In genomic region chr5:74688822-74689221, GRCm38 (mm10) we compare ENCODE assay signal across 27 mouse cellular contexts. TPM values are rescaled to one million over a fixed set of nuclear protein-coding genes. Genes with fewer than 3 reads are reported as not detected.
DNase-seq lines count a peak whose midpoint lies in the region; ATAC-seq and TF ChIP-seq lines count a peak whose summit lies in the region.
"Had no signal": no experiment of that assay in that cellular context is flagged by ENCODE, and none has a peak within 500 bp of the region (broad histone marks: within the 10 kb centered on the region; RNA-seq: fewer than 3 reads in every experiment).

No protein-coding gene starts in this region.

- no peaks in the 10 kb centered on the region for H3K36me3 ChIP-seq in embryonic facial prominence, embryonic 14.5 days (ENCODE audit: control insufficient read depth, insufficient read depth, low read length)
- H3K36me3 ChIP-seq in embryonic facial prominence, embryonic 10.5 days (replicated peaks): no peaks in the 10 kb centered on the region
- H3K36me3 ChIP-seq in lung, embryonic 14.5 days (ENCODE audit: insufficient read depth): no peaks in the 10 kb centered on the region
- H3K36me3 ChIP-seq in stomach, postnatal 0 days (ENCODE audit: control insufficient read depth, insufficient read depth, low read length): no peaks in the 10 kb centered on the region
- H3K36me3 ChIP-seq: embryonic facial prominence, embryonic 12.5 days; forebrain, embryonic 12.5 days; forebrain, embryonic 15.5 days; heart, embryonic 12.5 days; heart, embryonic 15.5 days had no signal

- no peak for TF ChIP-seq POLR2A in lung, adult 2 months (IDR thresholded peaks at IDR 0.05; ENCODE audit: borderline replicate concordance, extremely low read depth, low read depth, low read length)
- no peak for TF ChIP-seq POLR2A in cerebellum, adult 2 months (IDR thresholded peaks at IDR 0.05; ENCODE audit: borderline replicate concordance, insufficient read depth, low read length)

- H3K9ac ChIP-seq in embryonic facial prominence, embryonic 14.5 days (ENCODE audit: low read depth, low read length): no peak overlapping the region
- no peak overlapping the region for H3K9ac ChIP-seq in lung, embryonic 14.5 days
- H3K9ac ChIP-seq in stomach, postnatal 0 days (ENCODE audit: low read length): no peak overlapping the region
- H3K9ac ChIP-seq: embryonic facial prominence, embryonic 12.5 days; forebrain, embryonic 12.5 days; forebrain, embryonic 15.5 days; heart, embryonic 12.5 days; heart, embryonic 15.5 days; hindbrain, embryonic 14.5 days had no signal

- H3K27ac ChIP-seq in embryonic facial prominence, embryonic 14.5 days (replicated peaks; ENCODE audit: low read depth, low read length): no peak overlapping the region
- no peak overlapping the region for H3K27ac ChIP-seq in embryonic facial prominence, embryonic 10.5 days (replicated peaks)
- peak overlapping the region; percentile 75 for H3K27ac ChIP-seq in lung, embryonic 14.5 days (ENCODE audit: low read depth)
- peak overlapping the region; percentile 58 for H3K27ac ChIP-seq in brown adipose tissue, adult 24 weeks (replicated peaks; ENCODE audit: low read depth, low read length)
- H3K27ac ChIP-seq in stomach, postnatal 0 days (replicated peaks): no peak overlapping the region
- no peak overlapping the region for H3K27ac ChIP-seq in cerebellum, adult 2 months (ENCODE audit: insufficient read depth, low read length)
- H3K27ac ChIP-seq: embryonic facial prominence, embryonic 12.5 days; forebrain, embryonic 12.5 days; forebrain, embryonic 15.5 days; heart, embryonic 15.5 days; hindbrain, embryonic 14.5 days; hindbrain, postnatal 0 days had no signal

- H3K4me1 ChIP-seq in embryonic facial prominence, embryonic 14.5 days (ENCODE audit: control insufficient read depth, insufficient read depth, low read length): no peaks in the 10 kb centered on the region; the same call in 1 of the 2 replicates
- peaks cover 7% of the 10 kb centered on the region for H3K4me1 ChIP-seq in embryonic facial prominence, embryonic 10.5 days
- H3K4me1 ChIP-seq in lung, embryonic 14.5 days (ENCODE audit: insufficient read depth): peaks cover 19% of the 10 kb centered on the region; the same call in 1 of the 2 replicates
- H3K4me1 ChIP-seq in lung, adult 2 months (ENCODE audit: control insufficient read depth, insufficient read depth, low read length): 0 out of 2 replicates have a peak, but pooled peaks cover 3% of the 10 kb centered on the region
- H3K4me1 ChIP-seq in brown adipose tissue, adult 24 weeks (ENCODE audit: control insufficient read depth, insufficient read depth, insufficient read length, low read length): peaks cover 27% of the 10 kb centered on the region
- no peaks in the 10 kb centered on the region for H3K4me1 ChIP-seq in stomach, postnatal 0 days (replicated peaks; ENCODE audit: control insufficient read depth, insufficient read depth)
- no peaks in the 10 kb centered on the region for H3K4me1 ChIP-seq in cerebellum, adult 2 months (ENCODE audit: control insufficient read depth, insufficient read depth, low read length)
- H3K4me1 ChIP-seq: embryonic facial prominence, embryonic 12.5 days; forebrain, embryonic 12.5 days; forebrain, embryonic 15.5 days had no signal

- WGBS in embryonic facial prominence, embryonic 14.5 days: 63% methylated on average over 2 of the region's 2 CpGs
- 90% methylated on average over 2 of the region's 2 CpGs for WGBS in embryonic facial prominence, embryonic 10.5 days
- 26% methylated on average over 2 of the region's 2 CpGs for WGBS in lung, embryonic 14.5 days
- 65% methylated on average over 2 of the region's 2 CpGs for WGBS in lung, adult 2 months
- WGBS in stomach, postnatal 0 days: 45% methylated on average over 2 of the region's 2 CpGs
- 92% methylated on average over 2 of the region's 2 CpGs for WGBS in cerebellum, adult 2 months

- peak; percentile 35 for DNase-seq in embryonic facial prominence, embryonic 14.5 days (ENCODE audit: low spot score)
- DNase-seq in embryonic facial prominence, embryonic 10.5 days (ENCODE audit: low spot score): no peak
- DNase-seq in lung, embryonic 14.5 days: peak; percentile 95
- no peak for DNase-seq in lung, adult 2 months
- peak; percentile 29 for DNase-seq in stomach, postnatal 0 days (ENCODE audit: low spot score)
- no peak for DNase-seq in cerebellum, adult 2 months
- DNase-seq: adrenal gland, adult 8-10 months; adrenal gland, postnatal 25 days; cerebellum, adult 8-10 months; cerebellum, postnatal 10 days; cerebellum, postnatal 36 days; embryo, embryonic 11 days; gastrocnemius, postnatal 14 days; heart, adult 11 months; heart, postnatal 10 days; heart, postnatal 4 days had no signal

- TF ChIP-seq CTCF in lung, embryonic 14.5 days (IDR thresholded peaks at IDR 0.05; ENCODE audit: low read depth): no peak
- no peak for TF ChIP-seq CTCF in lung, adult 2 months (IDR thresholded peaks at IDR 0.05; ENCODE audit: insufficient read depth, low read length)
- TF ChIP-seq CTCF in stomach, postnatal 0 days (IDR thresholded peaks at IDR 0.05; ENCODE audit: low read depth): no peak
- TF ChIP-seq CTCF in cerebellum, adult 2 months (IDR thresholded peaks at IDR 0.05; ENCODE audit: borderline replicate concordance, insufficient read depth, low read depth, low read length): no peak

- TF ChIP-seq EP300 in stomach, postnatal 0 days (optimal IDR thresholded peaks at IDR 0.05): no peak

- no peaks in the 10 kb centered on the region for H3K9me3 ChIP-seq in embryonic facial prominence, embryonic 14.5 days (ENCODE audit: control insufficient read depth, low read length)
- no peaks in the 10 kb centered on the region for H3K9me3 ChIP-seq in embryonic facial prominence, embryonic 10.5 days
- no peaks in the 10 kb centered on the region for H3K9me3 ChIP-seq in lung, embryonic 14.5 days (ENCODE audit: low read depth, low read length)
- H3K9me3 ChIP-seq in stomach, postnatal 0 days (ENCODE audit: control insufficient read depth, low read length): no peaks in the 10 kb centered on the region
- H3K9me3 ChIP-seq: embryonic facial prominence, embryonic 12.5 days; forebrain, embryonic 12.5 days; forebrain, embryonic 15.5 days; heart, embryonic 12.5 days; heart, embryonic 15.5 days had no signal

- H3K4me2 ChIP-seq in embryonic facial prominence, embryonic 14.5 days (ENCODE audit: low read depth, low read length): no peak overlapping the region
- H3K4me2 ChIP-seq in lung, embryonic 14.5 days: no peak overlapping the region
- no peak overlapping the region for H3K4me2 ChIP-seq in stomach, postnatal 0 days (replicated peaks; ENCODE audit: low read depth)
- H3K4me2 ChIP-seq: embryonic facial prominence, embryonic 12.5 days; forebrain, embryonic 12.5 days; forebrain, embryonic 15.5 days; heart, embryonic 12.5 days; heart, embryonic 15.5 days; hindbrain, embryonic 14.5 days had no signal

- no peak overlapping the region for H3K4me3 ChIP-seq in embryonic facial prominence, embryonic 14.5 days (ENCODE audit: low read depth, low read length)
- H3K4me3 ChIP-seq in embryonic facial prominence, embryonic 10.5 days: no peak overlapping the region
- no peak overlapping the region for H3K4me3 ChIP-seq in lung, embryonic 14.5 days (ENCODE audit: low read depth, low read length)
- no peak overlapping the region for H3K4me3 ChIP-seq in lung, adult 2 months (replicated peaks; ENCODE audit: extremely low read depth, low read depth, low read length)
- no peak overlapping the region for H3K4me3 ChIP-seq in brown adipose tissue, adult 24 weeks (ENCODE audit: insufficient read depth, low read depth, low read length)
- no peak overlapping the region for H3K4me3 ChIP-seq in stomach, postnatal 0 days (ENCODE audit: low read depth, low read length)
- no peak overlapping the region for H3K4me3 ChIP-seq in cerebellum, adult 2 months (replicated peaks; ENCODE audit: insufficient read depth, low read depth, low read length)
- H3K4me3 ChIP-seq: embryonic facial prominence, embryonic 12.5 days; erythroblast, embryonic 14.5 days; forebrain, embryonic 12.5 days; forebrain, embryonic 15.5 days; heart, embryonic 12.5 days; heart, embryonic 15.5 days had no signal

- no peaks in the 10 kb centered on the region for H3K27me3 ChIP-seq in embryonic facial prominence, embryonic 14.5 days (replicated peaks; ENCODE audit: control insufficient read depth, insufficient read depth, low read length)
- no peaks in the 10 kb centered on the region for H3K27me3 ChIP-seq in embryonic facial prominence, embryonic 10.5 days (replicated peaks; ENCODE audit: low read depth, poor library complexity, severe bottlenecking)
- H3K27me3 ChIP-seq in lung, embryonic 14.5 days (ENCODE audit: insufficient read depth, low read length): no peaks in the 10 kb centered on the region
- H3K27me3 ChIP-seq in stomach, postnatal 0 days (ENCODE audit: control insufficient read depth, insufficient read depth, low read length): no peaks in the 10 kb centered on the region
- H3K27me3 ChIP-seq in cerebellum, adult 2 months (ENCODE audit: control insufficient read depth, insufficient read depth, low read length): no peaks in the 10 kb centered on the region; the same call in 1 of the 2 replicates
- H3K27me3 ChIP-seq: embryonic facial prominence, embryonic 12.5 days; forebrain, embryonic 12.5 days; forebrain, embryonic 15.5 days; heart, embryonic 12.5 days; heart, embryonic 15.5 days had no signal

- no peak for ATAC-seq in embryonic facial prominence, embryonic 14.5 days (ENCODE audit: low read depth)
- ATAC-seq in lung, embryonic 14.5 days (ENCODE audit: insufficient read depth): peak; percentile 88
- no peak for ATAC-seq in stomach, postnatal 0 days (ENCODE audit: low FRiP score, low TSS enrichment)
- ATAC-seq: activated CD4-positive, CD25-positive, alpha-beta regulatory T cell, adult 4 months; forebrain, embryonic 15.5 days; hindbrain, postnatal 0 days; inflammation-experienced regulatory T-cells, adult 6 months had no signal

RNA-seq across cellular contexts. Expression of gene Lnx1, which starts 13.9 kb away (rescaled TPM):
- 2.3 and 2.4 TPM in 2 replicates for polyA plus RNA-seq in embryonic facial prominence, embryonic 14.5 days (2014; fragmentation: Nextera tagmentation; extraction: Ambion mirVana)
- 1.7 TPM in 2 replicates for polyA plus RNA-seq in embryonic facial prominence, embryonic 10.5 days (2016; fragmentation: Nextera tagmentation; extraction: Ambion mirVana)
- 4.8 and 5.5 TPM in 2 replicates for polyA plus RNA-seq in lung, embryonic 14.5 days (2014; fragmentation: Nextera tagmentation; extraction: Ambion mirVana)
- polyA plus RNA-seq in lung, adult 2 months (2012; rRNA removed): 3.4 and 4.0 TPM in 2 replicates
- 1.7 and 3.1 TPM in 2 replicates for polyA plus RNA-seq in brown adipose tissue, adult 24 weeks (2012; ENCODE audit: insufficient read depth, insufficient read length, missing spikeins)
- 13.1 and 13.5 TPM in 2 replicates for polyA plus RNA-seq in stomach, postnatal 0 days (2015; fragmentation: Nextera tagmentation; extraction: Ambion mirVana)
- 31.0 and 31.8 TPM in 2 replicates for polyA plus RNA-seq in cerebellum, adult 2 months (2012; rRNA removed)
- polyA plus RNA-seq: erythroblast, embryonic 14.5 days had no signal

Comparison
In these comparisons a context has a peak if more than half of its experiments do, and no peak if none do; other contexts are left out.
1. DNase-seq: peak in embryonic facial prominence, embryonic 14.5 days (single experiment), lung, embryonic 14.5 days (single experiment) and stomach, postnatal 0 days (single experiment); none in embryonic facial prominence, embryonic 10.5 days (single experiment), lung, adult 2 months (single experiment) and cerebellum, adult 2 months (0 of 2).
2. H3K27ac ChIP-seq: peak in lung, embryonic 14.5 days (single experiment) and brown adipose tissue, adult 24 weeks (single experiment); none in embryonic facial prominence, embryonic 14.5 days (single experiment), embryonic facial prominence, embryonic 10.5 days (single experiment), stomach, postnatal 0 days (single experiment) and cerebellum, adult 2 months (single experiment).